ENCODE assay signal across 11 mouse cellular contexts in genomic region chr11:60507281-60507680, GRCm38 (mm10).
"Had no signal": no experiment of that assay in that cellular context is flagged by ENCODE, and none has a peak within 500 bp of the region (broad histone marks: within the 10 kb centered on the region; RNA-seq: fewer than 3 reads in every experiment).

No protein-coding gene starts in this region.

- DNase-seq: kidney, adult 9 months; layer of hippocampus, adult 9-11 months; layer of hippocampus, postnatal 36 days; left cerebral cortex, postnatal 4 days; liver, embryonic 13.5 days; lung, adult 2 months; lung, postnatal 14 days; lung, postnatal 4 days; thymus, adult 2 months; thymus, postnatal 14 days; thymus, postnatal 4 days had no signal
